Mouse (Mus musculus): ENCODE results near the gene Rps23. TPM values are rescaled to one million over a fixed set of nuclear protein-coding genes. Genes with fewer than 3 reads are reported as not detected.

Gene Rps23
- polyA plus RNA-seq, 1 experiment from 2014 or later = 226 TPM

Other genes with a start within 250 kb of the Rps23 start
- 0.34 TPM in 1 of 2 replicates, not detected in the other for gene Atp6ap1l, start 17.6 kb upstream of the Rps23 start, polyA plus RNA-seq (2015; fragmentation: Nextera tagmentation; extraction: Ambion mirVana)

Data from limb, embryonic 15.5 days (tissue).